Mouse (Mus musculus): ENCODE data around the gene Pde4d.

Gene Pde4d

DNA sequence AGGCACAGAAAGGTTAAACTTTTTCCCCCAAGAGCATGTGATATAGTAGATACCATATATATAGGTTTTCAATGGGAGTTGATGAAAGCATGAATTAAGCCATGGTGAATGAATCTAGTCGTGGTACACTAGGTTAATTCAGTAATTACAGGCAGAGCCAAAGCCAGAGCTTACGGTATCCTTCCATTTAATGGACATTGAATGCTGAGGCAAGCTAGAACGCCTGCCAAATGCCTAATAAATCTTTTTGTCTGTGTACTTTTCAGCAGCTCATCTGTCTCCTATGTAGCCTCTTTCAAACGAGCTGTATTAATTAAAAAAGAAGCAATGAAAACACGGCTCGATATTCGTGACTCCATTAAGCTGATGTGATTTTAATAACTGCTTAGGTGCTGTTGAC is 862.8 kb downstream of the Pde4d start:
- no peak for DNase-seq (ENCODE audit: low spot score)

DNA sequence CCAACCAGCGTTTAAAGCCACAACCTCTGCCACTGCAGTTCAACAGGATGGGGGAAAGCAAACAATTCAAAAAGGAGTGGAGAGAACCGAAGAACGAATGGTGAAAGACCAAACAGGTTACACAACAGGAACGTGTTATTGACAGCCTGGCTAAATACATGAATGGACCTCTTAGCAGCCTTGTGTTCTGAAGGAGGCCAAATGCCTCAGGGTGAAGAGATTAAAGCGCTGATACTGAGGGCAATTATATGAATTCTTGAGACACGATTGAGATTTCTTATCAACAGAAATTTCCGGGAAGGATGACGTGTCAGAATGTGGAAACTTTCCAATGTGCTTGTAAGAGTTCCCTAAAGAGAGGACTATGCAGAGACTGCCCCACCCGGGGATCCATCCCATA is 865.9 kb downstream of the Pde4d start:
- no peak for DNase-seq (ENCODE audit: low spot score)

- DNase-seq (ENCODE audit: low spot score), result no peak
Measured at GRCm38 (mm10) chr13:109317644-109318043, 867.9 kb downstream of the Pde4d start.

DNA sequence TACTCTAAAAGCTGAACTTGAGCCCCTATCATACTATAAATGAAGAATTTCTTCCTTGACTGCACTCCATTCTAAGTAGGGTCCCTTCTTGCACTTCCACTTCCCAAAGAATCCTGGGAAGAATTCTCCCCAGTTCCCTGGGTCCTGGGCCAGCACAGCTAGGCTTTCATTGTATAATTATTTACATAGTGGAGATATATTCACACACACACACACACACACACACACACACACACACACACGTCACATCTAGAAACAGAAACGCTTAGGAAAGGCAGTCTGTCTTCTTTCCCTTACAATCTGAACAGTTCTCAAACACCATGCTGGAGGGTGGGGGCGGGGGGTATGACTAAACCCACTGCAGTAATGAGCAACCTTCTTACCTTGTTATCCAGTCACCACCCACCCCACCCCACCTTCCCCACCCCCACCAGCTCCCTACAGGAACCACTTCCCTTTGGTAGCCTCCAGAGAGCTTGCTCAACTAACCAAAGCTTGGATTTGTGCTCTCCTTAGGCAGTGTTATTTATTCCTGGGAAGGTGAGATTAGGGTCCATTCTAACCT is 868.8 kb downstream of the Pde4d start:
- DNase-seq (ENCODE audit: low spot score), result no peak

GRCm38 (mm10) chr13:109326061-109326460 is 876.3 kb downstream of the Pde4d start:
- DNase-seq (ENCODE audit: low spot score), result no peak

DNA sequence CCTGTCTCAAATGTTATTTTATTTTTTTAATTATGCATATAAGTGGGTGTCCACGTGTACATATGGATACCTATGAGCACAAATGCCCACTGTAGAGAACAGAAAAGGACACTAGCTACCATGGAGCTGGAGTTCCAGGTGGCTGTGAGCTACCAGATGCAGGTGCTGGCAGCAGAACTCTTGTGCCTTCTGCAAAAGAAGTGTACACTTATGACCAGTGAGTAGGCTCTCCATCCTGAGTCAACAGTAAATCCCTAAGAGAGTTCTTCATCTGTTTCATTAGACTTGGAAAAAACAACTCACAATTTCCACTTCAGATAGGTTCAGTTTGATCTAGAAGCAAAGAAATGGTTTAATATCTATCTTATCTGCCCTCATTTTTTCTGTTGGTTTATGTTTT is 881.8 kb downstream of the Pde4d start:
- no peak for DNase-seq (ENCODE audit: low spot score)

GRCm38 (mm10) chr13:109341902-109342301 is 892.2 kb downstream of the Pde4d start:
- no peak for DNase-seq (ENCODE audit: low spot score)

- no peak for DNase-seq (ENCODE audit: low spot score)
Measured at GRCm38 (mm10) chr13:109342469-109342868, 892.7 kb downstream of the Pde4d start.

GRCm38 (mm10) chr13:109343596-109343995 is 893.8 kb downstream of the Pde4d start:
- peak; percentile 59 for DNase-seq (ENCODE audit: low spot score)

GRCm38 (mm10) chr13:109347770-109348169 is 898.0 kb downstream of the Pde4d start:
- DNase-seq (ENCODE audit: low spot score), result no peak

GRCm38 (mm10) chr13:109348316-109348715 is 898.6 kb downstream of the Pde4d start:
- DNase-seq (ENCODE audit: low spot score), result no peak

DNA sequence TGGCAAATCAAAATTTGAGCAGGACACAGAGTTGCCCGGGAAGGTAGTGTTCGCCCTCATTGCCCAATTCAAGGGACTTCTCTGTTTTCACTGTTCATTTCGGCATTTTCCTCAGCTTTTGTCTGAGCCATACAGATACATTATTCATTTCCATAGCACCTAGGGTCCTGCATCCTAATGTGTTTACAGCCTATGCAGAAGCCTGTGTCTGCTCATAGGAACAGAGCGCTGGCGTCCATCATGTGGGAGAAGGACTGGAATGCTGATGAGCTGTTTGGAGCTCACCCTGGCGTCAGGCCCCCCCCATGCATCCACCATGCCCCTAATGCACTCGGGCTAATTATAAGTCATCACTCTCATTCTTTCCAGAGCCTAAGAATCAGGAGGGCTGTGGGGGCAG is 900.4 kb downstream of the Pde4d start:
- no peak for DNase-seq (ENCODE audit: low spot score)

GRCm38 (mm10) chr13:109354017-109354416 is 904.3 kb downstream of the Pde4d start:
- DNase-seq (ENCODE audit: low spot score), result no peak

- DNase-seq (ENCODE audit: low spot score), result no peak
Measured at GRCm38 (mm10) chr13:109356252-109356651, 906.5 kb downstream of the Pde4d start.

- no peak for DNase-seq (ENCODE audit: low spot score)
Measured at GRCm38 (mm10) chr13:109359994-109360393, 910.2 kb downstream of the Pde4d start.

DNA sequence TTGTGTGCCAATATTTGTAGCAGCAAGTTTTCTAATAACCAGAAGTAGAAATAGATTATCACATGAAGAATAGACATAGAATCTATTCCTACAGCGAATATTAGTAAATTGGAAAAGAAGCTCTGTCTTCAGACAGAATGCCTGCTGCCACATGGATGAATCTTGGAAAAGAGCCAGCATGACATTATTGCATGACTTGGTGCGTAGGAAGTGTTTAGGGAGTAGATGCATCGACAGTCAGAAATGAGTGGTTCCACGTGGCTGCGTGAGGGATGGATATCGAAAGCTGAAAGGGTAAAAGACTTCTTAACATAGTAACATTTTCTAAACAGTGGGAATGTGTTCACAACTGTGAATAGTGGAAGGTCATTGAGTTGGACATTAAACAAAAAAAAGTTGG is 912.6 kb downstream of the Pde4d start:
- no peak for DNase-seq (ENCODE audit: low spot score)

DNA sequence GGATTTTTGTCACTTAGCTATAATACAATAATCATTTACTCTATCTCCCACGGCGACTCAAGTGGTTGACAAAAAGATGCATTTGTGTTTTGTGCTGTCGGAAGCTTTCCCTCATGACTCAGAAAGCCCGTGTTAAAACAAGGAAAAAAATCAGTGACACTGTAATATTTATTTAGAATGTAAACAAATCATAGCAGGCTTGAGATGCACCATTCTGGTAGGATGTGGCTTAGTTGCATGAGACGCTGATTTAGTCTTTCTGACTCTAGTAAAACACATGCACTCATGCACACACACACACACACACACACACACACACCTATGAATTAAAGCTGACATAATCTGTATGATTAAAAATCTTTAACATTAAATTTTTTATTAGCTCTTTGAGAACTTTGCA is 924.7 kb downstream of the Pde4d start:
- no peak for DNase-seq (ENCODE audit: low spot score)

GRCm38 (mm10) chr13:109376681-109377080 is 926.9 kb downstream of the Pde4d start:
- DNase-seq (ENCODE audit: low spot score), result no peak

- DNase-seq (ENCODE audit: low spot score), result no peak
Measured at GRCm38 (mm10) chr13:109380149-109380548, 930.4 kb downstream of the Pde4d start.

DNA sequence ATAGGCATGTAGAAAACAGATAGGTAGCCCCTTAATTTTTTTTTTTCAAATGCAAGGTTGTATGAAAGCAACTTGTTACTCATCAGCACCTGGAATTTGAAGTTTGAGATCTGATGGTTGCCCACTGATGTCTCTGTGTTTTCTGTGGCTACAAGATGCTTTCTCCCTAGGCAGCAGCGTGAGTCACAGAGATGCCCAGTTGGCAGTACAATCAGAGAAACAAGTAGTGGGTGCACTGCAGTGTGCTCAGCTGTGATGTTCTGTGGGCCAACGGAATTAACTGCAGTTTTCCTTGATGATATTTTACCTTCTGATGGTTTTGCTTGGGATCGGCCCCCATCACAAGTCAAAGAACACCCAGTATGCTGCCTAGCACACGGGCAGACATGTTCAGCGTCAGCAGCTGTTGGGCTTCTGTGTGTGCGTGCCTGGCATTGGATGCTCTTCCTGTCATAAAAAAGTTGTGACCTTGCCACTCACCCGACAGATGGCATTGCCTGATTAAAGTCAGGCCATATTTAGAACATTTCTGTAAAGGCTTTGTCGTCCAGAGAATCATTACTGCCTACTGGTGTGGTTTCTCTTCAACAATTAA is 939.0 kb downstream of the Pde4d start:
- DNase-seq (ENCODE audit: low spot score), result no peak

- no peak for DNase-seq (ENCODE audit: low spot score)
Measured at GRCm38 (mm10) chr13:109402396-109402795, 952.6 kb downstream of the Pde4d start.

GRCm38 (mm10) chr13:109402936-109403335 is 953.2 kb downstream of the Pde4d start:
- DNase-seq (ENCODE audit: low spot score), result no peak

DNA sequence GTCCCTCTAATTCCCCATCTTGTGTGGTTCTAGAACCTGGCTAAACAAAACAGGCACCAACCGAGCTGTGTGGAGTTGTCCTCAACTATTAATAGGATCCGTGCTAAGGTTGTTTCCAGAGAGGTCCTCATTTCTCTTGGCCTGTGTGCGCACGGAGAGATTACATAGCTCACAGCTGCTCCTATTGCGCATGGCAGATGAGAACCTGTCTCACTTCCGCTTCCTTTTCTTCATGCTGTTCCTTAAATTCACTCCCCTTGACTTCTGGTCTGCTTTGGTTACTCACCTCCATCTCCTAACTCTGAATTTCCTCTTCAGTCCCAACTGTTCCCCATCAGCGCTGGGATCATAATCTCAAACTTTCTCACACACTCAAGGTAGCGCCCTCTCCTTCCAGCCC is 956.6 kb downstream of the Pde4d start:
- DNase-seq (ENCODE audit: low spot score), result no peak

- DNase-seq (ENCODE audit: low spot score), result no peak
Measured at GRCm38 (mm10) chr13:109407371-109407770, 957.6 kb downstream of the Pde4d start.
